Mouse (Mus musculus): ENCODE data around the gene Fbxl5. TPM values are rescaled to one million over a fixed set of nuclear protein-coding genes. Genes with fewer than 3 reads are reported as not detected.

Gene Fbxl5
- polyA plus RNA-seq, 1 experiment from 2014 or later, result 81.4 TPM

- 84% methylated on average over 7 of the region's 7 CpGs for WGBS
- no peak for ATAC-seq
These were observed 32.5 kb upstream of the Fbxl5 start for GRCm38 (mm10) chr5:43853868-43854488.

GRCm38 (mm10) chr5:43853096-43853867, 31.8 kb upstream of the Fbxl5 start:
- Histone ChIP-seq H3K4me3 (replicated peaks; ENCODE audit: low read length) (no peak overlapping the region), H3K9me3 (ENCODE audit: control insufficient read depth, low read length) (no peaks in the 10 kb centered on the region), H3K36me3 (ENCODE audit: control insufficient read depth, insufficient read depth) (no peaks in the 10 kb centered on the region), H3K4me1 (replicated peaks; ENCODE audit: control insufficient read depth, insufficient read depth, low read length) (no peaks in the 10 kb centered on the region), H3K4me2 (ENCODE audit: low read length) (no peak overlapping the region), H3K9ac (replicated peaks; ENCODE audit: low read depth, low read length) (no peak overlapping the region), H3K27ac (ENCODE audit: low read length) (no peak overlapping the region), H3K27me3 (replicated peaks; ENCODE audit: control insufficient read depth, insufficient read depth, low read length) (no peaks in the 10 kb centered on the region)
- no peak for ATAC-seq
- WGBS, result 80% methylated on average over 11 of the region's 11 CpGs

More at GRCm38 (mm10) chr5:43853868-43854488, 32.5 kb upstream of the Fbxl5 start:
- H3K27ac ChIP-seq (ENCODE audit: low read length), result no peak overlapping the region
- no peaks in the 10 kb centered on the region for H3K4me1 ChIP-seq (replicated peaks; ENCODE audit: control insufficient read depth, insufficient read depth, low read length)
- H3K4me3 ChIP-seq (replicated peaks; ENCODE audit: low read length), result no peak overlapping the region
- H3K4me2 ChIP-seq (ENCODE audit: low read length), result no peak overlapping the region
- no peaks in the 10 kb centered on the region for H3K27me3 ChIP-seq (replicated peaks; ENCODE audit: control insufficient read depth, insufficient read depth, low read length)
- no peaks in the 10 kb centered on the region for H3K36me3 ChIP-seq (ENCODE audit: control insufficient read depth, insufficient read depth)
- H3K9ac ChIP-seq (replicated peaks; ENCODE audit: low read depth, low read length), result no peak overlapping the region
- no peaks in the 10 kb centered on the region for H3K9me3 ChIP-seq (ENCODE audit: control insufficient read depth, low read length)

GRCm38 (mm10) chr5:43848275-43848674, 26.8 kb upstream of the Fbxl5 start:
- Histone ChIP-seq H3K9me3 (ENCODE audit: control insufficient read depth, low read length) (0 out of 2 replicates have a peak, but pooled peaks cover 3% of the 10 kb centered on the region), H3K4me3 (replicated peaks; ENCODE audit: low read length) (no peak overlapping the region), H3K27ac (ENCODE audit: low read length) (no peak overlapping the region), H3K4me2 (ENCODE audit: low read length) (no peak overlapping the region), H3K4me1 (replicated peaks; ENCODE audit: control insufficient read depth, insufficient read depth, low read length) (no peaks in the 10 kb centered on the region), H3K27me3 (replicated peaks; ENCODE audit: control insufficient read depth, insufficient read depth, low read length) (no peaks in the 10 kb centered on the region), H3K9ac (replicated peaks; ENCODE audit: low read depth, low read length) (no peak overlapping the region), H3K36me3 (ENCODE audit: control insufficient read depth, insufficient read depth) (no peaks in the 10 kb centered on the region)
- WGBS, result 87% methylated on average over 3 of the region's 3 CpGs
- ATAC-seq, result no peak

GRCm38 (mm10) chr5:43847555-43847954, 26.1 kb upstream of the Fbxl5 start:
- no peak for ATAC-seq
- Histone ChIP-seq H3K27me3 (replicated peaks; ENCODE audit: control insufficient read depth, insufficient read depth, low read length) (no peaks in the 10 kb centered on the region), H3K27ac (ENCODE audit: low read length) (no peak overlapping the region), H3K4me1 (replicated peaks; ENCODE audit: control insufficient read depth, insufficient read depth, low read length) (no peaks in the 10 kb centered on the region), H3K9me3 (ENCODE audit: control insufficient read depth, low read length) (0 out of 2 replicates have a peak, but pooled peaks cover 3% of the 10 kb centered on the region), H3K36me3 (ENCODE audit: control insufficient read depth, insufficient read depth) (no peaks in the 10 kb centered on the region), H3K9ac (replicated peaks; ENCODE audit: low read depth, low read length) (no peak overlapping the region), H3K4me3 (replicated peaks; ENCODE audit: low read length) (no peak overlapping the region), H3K4me2 (ENCODE audit: low read length) (no peak overlapping the region)

GRCm38 (mm10) chr5:43846227-43846626, 24.8 kb upstream of the Fbxl5 start:
- H3K4me1 ChIP-seq (replicated peaks; ENCODE audit: control insufficient read depth, insufficient read depth, low read length), result no peaks in the 10 kb centered on the region
- no peak overlapping the region for H3K4me3 ChIP-seq (replicated peaks; ENCODE audit: low read length)
- 0 out of 2 replicates have a peak, but pooled peaks cover 3% of the 10 kb centered on the region for H3K9me3 ChIP-seq (ENCODE audit: control insufficient read depth, low read length)
- no peak overlapping the region for H3K27ac ChIP-seq (ENCODE audit: low read length)
- no peak for ATAC-seq
- no peak overlapping the region for H3K9ac ChIP-seq (replicated peaks; ENCODE audit: low read depth, low read length)
- H3K36me3 ChIP-seq (ENCODE audit: control insufficient read depth, insufficient read depth), result no peaks in the 10 kb centered on the region
- no peaks in the 10 kb centered on the region for H3K27me3 ChIP-seq (replicated peaks; ENCODE audit: control insufficient read depth, insufficient read depth, low read length)
- H3K4me2 ChIP-seq (ENCODE audit: low read length), result no peak overlapping the region
- WGBS, result 26% methylated on average over 2 of the region's 2 CpGs

GRCm38 (mm10) chr5:43845646-43846045, 24.2 kb upstream of the Fbxl5 start:
- Histone ChIP-seq H3K4me2 (ENCODE audit: low read length) (no peak overlapping the region), H3K27ac (ENCODE audit: low read length) (no peak overlapping the region), H3K9me3 (ENCODE audit: control insufficient read depth, low read length) (0 out of 2 replicates have a peak, but pooled peaks cover 3% of the 10 kb centered on the region), H3K4me3 (replicated peaks; ENCODE audit: low read length) (no peak overlapping the region), H3K27me3 (replicated peaks; ENCODE audit: control insufficient read depth, insufficient read depth, low read length) (no peaks in the 10 kb centered on the region), H3K36me3 (ENCODE audit: control insufficient read depth, insufficient read depth) (no peaks in the 10 kb centered on the region), H3K9ac (replicated peaks; ENCODE audit: low read depth, low read length) (no peak overlapping the region), H3K4me1 (replicated peaks; ENCODE audit: control insufficient read depth, insufficient read depth, low read length) (no peaks in the 10 kb centered on the region)
- ATAC-seq, result no peak
- 69% methylated on average over 1 of the region's 1 CpGs for WGBS

- H3K4me1 ChIP-seq (replicated peaks; ENCODE audit: control insufficient read depth, insufficient read depth, low read length), result no peaks in the 10 kb centered on the region
- no peak overlapping the region for H3K4me3 ChIP-seq (replicated peaks; ENCODE audit: low read length)
- H3K27ac ChIP-seq (ENCODE audit: low read length), result no peak overlapping the region
- WGBS, result 82% methylated on average over 5 of the region's 5 CpGs
- no peak overlapping the region for H3K9ac ChIP-seq (replicated peaks; ENCODE audit: low read depth, low read length)
- 0 out of 2 replicates have a peak, but pooled peaks cover 3% of the 10 kb centered on the region for H3K9me3 ChIP-seq (ENCODE audit: control insufficient read depth, low read length)
- no peaks in the 10 kb centered on the region for H3K27me3 ChIP-seq (replicated peaks; ENCODE audit: control insufficient read depth, insufficient read depth, low read length)
- no peak for ATAC-seq
- no peak overlapping the region for H3K4me2 ChIP-seq (ENCODE audit: low read length)
- no peaks in the 10 kb centered on the region for H3K36me3 ChIP-seq (ENCODE audit: control insufficient read depth, insufficient read depth)
These were observed 23.6 kb upstream of the Fbxl5 start for GRCm38 (mm10) chr5:43845083-43845482.

- Histone ChIP-seq H3K36me3 (ENCODE audit: control insufficient read depth, insufficient read depth) (no peaks in the 10 kb centered on the region), H3K4me3 (replicated peaks; ENCODE audit: low read length) (no peak overlapping the region), H3K9ac (replicated peaks; ENCODE audit: low read depth, low read length) (no peak overlapping the region), H3K27ac (ENCODE audit: low read length) (no peak overlapping the region), H3K9me3 (ENCODE audit: control insufficient read depth, low read length) (0 out of 2 replicates have a peak, but pooled peaks cover 3% of the 10 kb centered on the region), H3K4me2 (ENCODE audit: low read length) (no peak overlapping the region), H3K4me1 (replicated peaks; ENCODE audit: control insufficient read depth, insufficient read depth, low read length) (no peaks in the 10 kb centered on the region), H3K27me3 (replicated peaks; ENCODE audit: control insufficient read depth, insufficient read depth, low read length) (no peaks in the 10 kb centered on the region)
- 66% methylated on average over 3 of the region's 3 CpGs for WGBS
- no peak for ATAC-seq
These were observed 21.2 kb upstream of the Fbxl5 start for GRCm38 (mm10) chr5:43842576-43843155.

- no peak overlapping the region for H3K9ac ChIP-seq (replicated peaks; ENCODE audit: low read depth, low read length)
- H3K27me3 ChIP-seq (replicated peaks; ENCODE audit: control insufficient read depth, insufficient read depth, low read length), result no peaks in the 10 kb centered on the region
- WGBS, result 83% methylated on average over 5 of the region's 5 CpGs
These were observed 20.5 kb upstream of the Fbxl5 start for GRCm38 (mm10) chr5:43842011-43842285.

More at GRCm38 (mm10) chr5:43842011-43842285, 20.5 kb upstream of the Fbxl5 start:
- no peak for ATAC-seq
- Histone ChIP-seq H3K27ac (ENCODE audit: low read length) (no peak overlapping the region), H3K9me3 (ENCODE audit: control insufficient read depth, low read length) (0 out of 2 replicates have a peak, but pooled peaks cover 3% of the 10 kb centered on the region), H3K4me3 (replicated peaks; ENCODE audit: low read length) (no peak overlapping the region), H3K4me1 (replicated peaks; ENCODE audit: control insufficient read depth, insufficient read depth, low read length) (no peaks in the 10 kb centered on the region), H3K4me2 (ENCODE audit: low read length) (no peak overlapping the region), H3K36me3 (ENCODE audit: control insufficient read depth, insufficient read depth) (no peaks in the 10 kb centered on the region)

Data from forebrain, embryonic 16.5 days (tissue).